Mouse (Mus musculus) frontal cortex, postnatal 36 days (tissue): Measurements from ENCODE around the gene Gpr137b.
"Not testable (repeated sequence)": the region's sequence is repeated elsewhere in the genome, so short reads cannot be mapped to it uniquely, and the experiment has no call there.

ENCODE experiments used
- DNase-seq, 2 experiments: peaks; one replicate each; pipeline ENCODE4 v3.0.0; 2022; ENCODE audit warnings: low spot score in 2 of 2

The Gpr137b gene

GRCm38 (mm10) chr13:13393228-13394095, at the start of gene Gpr137b:
TSS of gene Gpr137b (minus strand) at chr13:13394014.
- DNase-seq, result peak; percentile 46 to 74

- DNase-seq, result not testable (repeated sequence)
Measured at GRCm38 (mm10) chr13:13438112-13438953, 44.5 kb upstream of the Gpr137b start.

GRCm38 (mm10) chr13:13437460-13438015, 43.7 kb upstream of the Gpr137b start, which contains the start of gene Nid1:
TSS of gene Nid1 (plus strand) at chr13:13437551.
- not testable (repeated sequence) for DNase-seq

GRCm38 (mm10) chr13:13436161-13436560, 42.3 kb upstream of the Gpr137b start:
- not testable (repeated sequence) for DNase-seq

GRCm38 (mm10) chr13:13423301-13423700, 29.5 kb upstream of the Gpr137b start:
- not testable (repeated sequence) for DNase-seq

- DNase-seq, result not testable (repeated sequence)
Measured at GRCm38 (mm10) chr13:13418859-13419258, 25.0 kb upstream of the Gpr137b start.

- DNase-seq, result not testable (repeated sequence)
Measured at GRCm38 (mm10) chr13:13416007-13416337, 22.2 kb upstream of the Gpr137b start.

- peak; percentile 38 to 63 for DNase-seq
Measured at GRCm38 (mm10) chr13:13415120-13416006, 21.5 kb upstream of the Gpr137b start.

- no peak for DNase-seq
Measured at GRCm38 (mm10) chr13:13414206-13414605, 20.4 kb upstream of the Gpr137b start.

GRCm38 (mm10) chr13:13405511-13405910, 11.7 kb upstream of the Gpr137b start:
- DNase-seq, result not testable (repeated sequence)

- DNase-seq, result not testable (repeated sequence)
Measured at GRCm38 (mm10) chr13:13404517-13405155, 10.8 kb upstream of the Gpr137b start.

GRCm38 (mm10) chr13:13403839-13404238, 10.0 kb upstream of the Gpr137b start:
- not testable (repeated sequence) for DNase-seq

GRCm38 (mm10) chr13:13403366-13403765, 9.6 kb upstream of the Gpr137b start:
- DNase-seq, result not testable (repeated sequence)

GRCm38 (mm10) chr13:13402818-13403217, 9.0 kb upstream of the Gpr137b start:
- not testable (repeated sequence) for DNase-seq

GRCm38 (mm10) chr13:13400851-13401250, 7.0 kb upstream of the Gpr137b start:
- DNase-seq, result not testable (repeated sequence)

- peak in 1 of 2 experiments; percentile 12 for DNase-seq
Measured at GRCm38 (mm10) chr13:13394096-13394395, 232 bp upstream of the Gpr137b start.

- DNase-seq, result not testable (repeated sequence)
Measured at GRCm38 (mm10) chr13:13378168-13378859, 15.5 kb downstream of the Gpr137b start.

GRCm38 (mm10) chr13:13377180-13377579, 16.6 kb downstream of the Gpr137b start:
- no peak for DNase-seq

GRCm38 (mm10) chr13:13373965-13374364, 19.8 kb downstream of the Gpr137b start:
- DNase-seq, result not testable (repeated sequence)

- DNase-seq, result not testable (repeated sequence)
Measured at GRCm38 (mm10) chr13:13371436-13371835, 22.4 kb downstream of the Gpr137b start.
